In the genomic region with DNA sequence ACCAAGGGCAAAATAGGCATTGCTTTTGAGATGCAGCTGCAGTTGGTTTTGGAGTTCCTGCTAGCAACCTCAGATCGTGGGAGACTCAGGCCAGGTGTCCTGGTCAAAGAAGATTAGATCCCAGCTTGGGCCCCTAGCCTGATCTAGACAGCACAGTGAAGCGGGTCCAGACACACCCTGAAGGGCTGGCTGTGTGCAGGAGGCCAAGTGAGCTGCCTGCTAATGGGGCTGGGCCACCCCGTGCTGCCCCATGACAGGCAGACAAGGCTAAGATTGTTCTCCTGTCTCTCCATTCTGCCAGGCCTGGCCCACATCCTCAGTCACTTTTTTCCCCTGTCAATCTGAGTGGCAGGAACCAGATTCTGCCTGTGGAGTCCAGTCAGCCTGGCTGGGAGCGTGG, we compare ENCODE assay signal across 8 mouse cellular contexts. TPM values are rescaled to one million over a fixed set of nuclear protein-coding genes. Genes with fewer than 3 reads are reported as not detected.
DNase-seq lines count a peak whose midpoint lies in the region; ATAC-seq lines count a peak whose summit lies in the region.

No protein-coding gene starts in this region.

- H3K4me2 ChIP-seq in kidney, embryonic 15.5 days, result no peak overlapping the region; the same call in 1 of the 2 replicates
- no peak overlapping the region for H3K4me2 ChIP-seq in embryonic facial prominence, embryonic 14.5 days (ENCODE audit: low read depth, low read length)
- H3K4me2 ChIP-seq in intestine, embryonic 16.5 days (ENCODE audit: low read depth, low read length), result no peak overlapping the region

- no peak overlapping the region for H3K9ac ChIP-seq in kidney, embryonic 15.5 days
- no peak overlapping the region for H3K9ac ChIP-seq in embryonic facial prominence, embryonic 14.5 days (ENCODE audit: low read depth, low read length)
- H3K9ac ChIP-seq in intestine, embryonic 16.5 days (ENCODE audit: low read depth, low read length), result no peak overlapping the region

- H3K4me1 ChIP-seq in kidney, embryonic 15.5 days, result peaks cover 28% of the 10 kb centered on the region
- peaks cover 6% of the 10 kb centered on the region; the same call in 1 of the 2 replicates for H3K4me1 ChIP-seq in embryonic facial prominence, embryonic 14.5 days (ENCODE audit: control insufficient read depth, insufficient read depth, low read length)
- peaks cover 14% of the 10 kb centered on the region for H3K4me1 ChIP-seq in intestine, embryonic 16.5 days (ENCODE audit: control insufficient read depth, insufficient read depth, low read length)

- no peak for DNase-seq in kidney, adult 8-10 months
- no peak for DNase-seq in embryonic facial prominence, embryonic 14.5 days (ENCODE audit: low spot score)
- peak; percentile 18 for DNase-seq in lung, postnatal 25 days (ENCODE audit: low spot score)
- no peak for DNase-seq in kidney, postnatal 25 days
- no peak for DNase-seq in ovary, postnatal 36 days (ENCODE audit: low spot score)

- WGBS in kidney, embryonic 15.5 days, result 65% methylated on average over 4 of the region's 4 CpGs
- 46% methylated on average over 4 of the region's 4 CpGs for WGBS in embryonic facial prominence, embryonic 14.5 days
- WGBS in intestine, embryonic 16.5 days, result 60% methylated on average over 4 of the region's 4 CpGs

- no peak overlapping the region for H3K4me3 ChIP-seq in kidney, embryonic 15.5 days (replicated peaks)
- H3K4me3 ChIP-seq in embryonic facial prominence, embryonic 14.5 days (ENCODE audit: low read depth, low read length), result no peak overlapping the region
- no peak overlapping the region for H3K4me3 ChIP-seq in intestine, embryonic 16.5 days (ENCODE audit: low read length)

- ATAC-seq in kidney, embryonic 15.5 days (replicated peaks; ENCODE audit: low FRiP score), result no peak
- no peak for ATAC-seq in embryonic facial prominence, embryonic 14.5 days (ENCODE audit: low read depth)
- ATAC-seq in intestine, embryonic 16.5 days, result peak; percentile 71
- ATAC-seq in monocyte, adult 5-6 weeks (replicated peaks; ENCODE audit: insufficient number of reproducible peaks, low FRiP score, low TSS enrichment, poor library complexity, severe bottlenecking), result no peak

- no peaks in the 10 kb centered on the region for H3K9me3 ChIP-seq in kidney, embryonic 15.5 days (replicated peaks)
- H3K9me3 ChIP-seq in embryonic facial prominence, embryonic 14.5 days (ENCODE audit: control insufficient read depth, low read length), result no peaks in the 10 kb centered on the region
- H3K9me3 ChIP-seq in intestine, embryonic 16.5 days (ENCODE audit: control insufficient read depth, low read length), result no peaks in the 10 kb centered on the region

- H3K27me3 ChIP-seq in kidney, embryonic 15.5 days, result peaks cover 20% of the 10 kb centered on the region
- peaks cover 16% of the 10 kb centered on the region for H3K27me3 ChIP-seq in embryonic facial prominence, embryonic 14.5 days (replicated peaks; ENCODE audit: control insufficient read depth, insufficient read depth, low read length)
- peaks cover 10% of the 10 kb centered on the region for H3K27me3 ChIP-seq in intestine, embryonic 16.5 days (replicated peaks; ENCODE audit: control insufficient read depth, insufficient read depth, low read length)

- peaks cover 46% of the 10 kb centered on the region for H3K36me3 ChIP-seq in kidney, embryonic 15.5 days
- H3K36me3 ChIP-seq in embryonic facial prominence, embryonic 14.5 days (ENCODE audit: control insufficient read depth, insufficient read depth, low read length), result peaks cover 38% of the 10 kb centered on the region
- peaks cover 24% of the 10 kb centered on the region for H3K36me3 ChIP-seq in intestine, embryonic 16.5 days (ENCODE audit: control insufficient read depth, insufficient read depth, low read length)

- H3K27ac ChIP-seq in kidney, embryonic 15.5 days, result peak overlapping the region; percentile 66
- peak overlapping the region; percentile 48; the same call in 1 of the 2 replicates for H3K27ac ChIP-seq in embryonic facial prominence, embryonic 14.5 days (replicated peaks; ENCODE audit: low read depth, low read length)
- H3K27ac ChIP-seq in intestine, embryonic 16.5 days (ENCODE audit: low read length), result no peak overlapping the region; the same call in 1 of the 2 replicates

RNA-seq across cellular contexts. Expression of a gene that starts 0.7 kb away (rescaled TPM):
- polyA plus RNA-seq in kidney, embryonic 15.5 days (2015; fragmentation: Nextera tagmentation; extraction: Ambion mirVana), result 11.9 and 14.5 TPM in 2 replicates
- polyA plus RNA-seq in embryonic facial prominence, embryonic 14.5 days (2014; fragmentation: Nextera tagmentation; extraction: Ambion mirVana), result 7.3 and 9.2 TPM in 2 replicates
- 4.4 and 5.1 TPM in 2 replicates for polyA plus RNA-seq in intestine, embryonic 16.5 days (2015; fragmentation: Nextera tagmentation; extraction: Ambion mirVana)
- total RNA-seq in monocyte, adult 5-6 weeks (2017), result 1.6 TPM in 1 of 3 replicates, not detected in the others

RNA-seq across cellular contexts. Expression of a gene that starts 8.8 kb away (rescaled TPM):
- polyA plus RNA-seq in kidney, embryonic 15.5 days (2015; fragmentation: Nextera tagmentation; extraction: Ambion mirVana), result 0.39 and 0.48 TPM in 2 replicates
- 1.5 and 4.6 TPM in 2 replicates for polyA plus RNA-seq in embryonic facial prominence, embryonic 14.5 days (2014; fragmentation: Nextera tagmentation; extraction: Ambion mirVana)
- 2.2 and 5.3 TPM in 2 replicates for polyA plus RNA-seq in intestine, embryonic 16.5 days (2015; fragmentation: Nextera tagmentation; extraction: Ambion mirVana)
- not detected in 3 replicates for total RNA-seq in monocyte, adult 5-6 weeks (2017)

RNA-seq across cellular contexts. Expression of a gene that starts 14.8 kb away (rescaled TPM):
- polyA plus RNA-seq in kidney, embryonic 15.5 days (2015; fragmentation: Nextera tagmentation; extraction: Ambion mirVana), result 3.4 TPM in 1 of 2 replicates, not detected in the other
- polyA plus RNA-seq in embryonic facial prominence, embryonic 14.5 days (2014; fragmentation: Nextera tagmentation; extraction: Ambion mirVana), result 6.5 and 27.0 TPM in 2 replicates
- not detected in 2 replicates for polyA plus RNA-seq in intestine, embryonic 16.5 days (2015; fragmentation: Nextera tagmentation; extraction: Ambion mirVana)
- not detected in 3 replicates for total RNA-seq in monocyte, adult 5-6 weeks (2017)

RNA-seq across cellular contexts. Expression of a gene that starts 20.6 kb away (rescaled TPM):
- polyA plus RNA-seq in kidney, embryonic 15.5 days (2015; fragmentation: Nextera tagmentation; extraction: Ambion mirVana), result 5.6 TPM in 1 of 2 replicates, not detected in the other
- 7.9 and 33.0 TPM in 2 replicates for polyA plus RNA-seq in embryonic facial prominence, embryonic 14.5 days (2014; fragmentation: Nextera tagmentation; extraction: Ambion mirVana)
- 0.69 TPM in 1 of 2 replicates, not detected in the other for polyA plus RNA-seq in intestine, embryonic 16.5 days (2015; fragmentation: Nextera tagmentation; extraction: Ambion mirVana)
- total RNA-seq in monocyte, adult 5-6 weeks (2017), result not detected in 3 replicates

RNA-seq across cellular contexts. Expression of a gene that starts 27.6 kb away (rescaled TPM):
- polyA plus RNA-seq in kidney, embryonic 15.5 days (2015; fragmentation: Nextera tagmentation; extraction: Ambion mirVana), result 56.3 and 63.1 TPM in 2 replicates
- 31.3 and 33.6 TPM in 2 replicates for polyA plus RNA-seq in embryonic facial prominence, embryonic 14.5 days (2014; fragmentation: Nextera tagmentation; extraction: Ambion mirVana)
- polyA plus RNA-seq in intestine, embryonic 16.5 days (2015; fragmentation: Nextera tagmentation; extraction: Ambion mirVana), result 34.2 and 34.7 TPM in 2 replicates
- 40.5 to 64.7 TPM (median 48.7 TPM) in 3 replicates for total RNA-seq in monocyte, adult 5-6 weeks (2017)
